Comparison of ENCODE assay signal across 7 mouse cellular contexts in the genomic region with DNA sequence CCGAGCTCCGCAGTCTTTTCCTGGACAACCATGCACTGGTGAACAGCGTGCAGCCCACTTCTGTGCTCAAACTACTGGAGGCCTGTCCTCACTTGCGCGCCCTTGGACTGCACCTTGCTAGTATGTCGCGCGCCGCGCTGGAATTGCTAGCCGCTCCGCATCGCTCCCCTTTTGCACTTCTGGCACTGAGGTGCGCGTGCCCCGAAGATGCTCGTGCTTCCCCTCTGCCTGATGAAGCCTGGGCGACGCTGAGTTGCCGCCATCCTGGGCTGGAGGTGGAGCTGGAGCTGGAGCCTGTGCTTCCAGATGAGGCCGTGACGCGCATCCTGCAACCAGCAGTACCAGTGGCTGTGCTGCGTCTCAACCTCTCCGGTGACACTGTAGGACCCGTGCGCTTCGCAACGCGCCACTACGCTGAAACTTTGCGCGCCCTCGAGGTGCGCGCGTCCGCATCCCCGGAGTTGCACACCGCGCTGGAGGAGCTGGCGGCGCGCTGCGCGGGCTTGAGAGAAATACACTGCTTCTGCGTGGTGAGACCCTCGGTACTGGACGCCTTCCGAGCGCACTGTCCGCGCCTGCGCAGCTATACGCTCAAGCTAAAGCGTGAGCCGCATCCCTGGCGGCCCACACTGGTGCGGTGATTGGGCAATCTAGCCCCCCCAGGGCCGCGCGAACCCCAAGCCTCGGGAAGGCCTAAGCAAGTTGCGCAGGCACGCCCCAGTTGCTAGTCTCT. TPM values are rescaled to one million over a fixed set of nuclear protein-coding genes. Genes with fewer than 3 reads are reported as not detected.
A peak's percentile ranks its signal among the peaks of the same experiment; 100 is the strongest.
DNase-seq lines count a peak whose midpoint lies in the region; ATAC-seq lines count a peak whose summit lies in the region.

No protein-coding gene starts in this region.

- peak overlapping the region; percentile 88 for H3K4me2 ChIP-seq in embryonic facial prominence, embryonic 14.5 days (ENCODE audit: low read depth, low read length)
- H3K4me2 ChIP-seq in hindbrain, embryonic 16.5 days (ENCODE audit: low read length): peak overlapping the region; percentile 92
- H3K4me2 ChIP-seq in limb, embryonic 11.5 days (ENCODE audit: low read depth, severe bottlenecking): peak overlapping the region; percentile 65
- peak overlapping the region; percentile 70 for H3K4me2 ChIP-seq in neural tube, embryonic 11.5 days (ENCODE audit: low read depth)

- H3K27me3 ChIP-seq in embryonic facial prominence, embryonic 14.5 days (replicated peaks; ENCODE audit: control insufficient read depth, insufficient read depth, low read length): peaks cover 86% of the 10 kb centered on the region
- H3K27me3 ChIP-seq in hindbrain, embryonic 16.5 days (replicated peaks; ENCODE audit: control insufficient read depth, insufficient read depth, low read length): peaks cover 58% of the 10 kb centered on the region
- peaks cover 81% of the 10 kb centered on the region for H3K27me3 ChIP-seq in limb, embryonic 11.5 days (ENCODE audit: control insufficient read depth, insufficient read depth, low read length)
- peaks cover 96% of the 10 kb centered on the region for H3K27me3 ChIP-seq in neural tube, embryonic 11.5 days (ENCODE audit: control insufficient read depth, insufficient read depth, low read length)

- under 1% methylated on average over 62 of the region's 65 CpGs for WGBS in embryonic facial prominence, embryonic 14.5 days
- WGBS in hindbrain, embryonic 16.5 days: 1% methylated on average over 65 of the region's 65 CpGs
- under 1% methylated on average over 65 of the region's 65 CpGs for WGBS in limb, embryonic 11.5 days
- WGBS in neural tube, embryonic 11.5 days: under 1% methylated on average over 63 of the region's 65 CpGs

- H3K36me3 ChIP-seq in embryonic facial prominence, embryonic 14.5 days (ENCODE audit: control insufficient read depth, insufficient read depth, low read length): no peaks in the 10 kb centered on the region
- no peaks in the 10 kb centered on the region for H3K36me3 ChIP-seq in hindbrain, embryonic 16.5 days (ENCODE audit: control insufficient read depth, insufficient read depth, low read length)
- no peaks in the 10 kb centered on the region; the same call in 1 of the 2 replicates for H3K36me3 ChIP-seq in limb, embryonic 11.5 days (ENCODE audit: control insufficient read depth, insufficient read depth, low read length)
- no peaks in the 10 kb centered on the region for H3K36me3 ChIP-seq in neural tube, embryonic 11.5 days (ENCODE audit: control insufficient read depth, insufficient read depth, low read length)

- peak overlapping the region; percentile 52 for H3K9ac ChIP-seq in embryonic facial prominence, embryonic 14.5 days (ENCODE audit: low read depth, low read length)
- peak overlapping the region; percentile 67 for H3K9ac ChIP-seq in hindbrain, embryonic 16.5 days (ENCODE audit: low read depth, low read length)
- H3K9ac ChIP-seq in limb, embryonic 11.5 days (ENCODE audit: low read length): peak overlapping the region; percentile 9; the same call in 1 of the 2 replicates
- H3K9ac ChIP-seq in neural tube, embryonic 11.5 days (ENCODE audit: low read length): no peak overlapping the region

- no peak overlapping the region for H3K27ac ChIP-seq in embryonic facial prominence, embryonic 14.5 days (replicated peaks; ENCODE audit: low read depth, low read length)
- H3K27ac ChIP-seq in hindbrain, embryonic 16.5 days (ENCODE audit: low read depth, low read length): peak overlapping the region; percentile 75
- H3K27ac ChIP-seq in limb, embryonic 11.5 days (replicated peaks; ENCODE audit: low read depth, low read length): no peak overlapping the region
- no peak overlapping the region for H3K27ac ChIP-seq in neural tube, embryonic 11.5 days (ENCODE audit: low read depth, low read length)

- peak overlapping the region; percentile 50 for H3K4me3 ChIP-seq in embryonic facial prominence, embryonic 14.5 days (ENCODE audit: low read depth, low read length)
- peak overlapping the region; percentile 56 for H3K4me3 ChIP-seq in hindbrain, embryonic 16.5 days (ENCODE audit: low read length)
- peak overlapping the region; percentile 32 for H3K4me3 ChIP-seq in limb, embryonic 11.5 days (ENCODE audit: low read depth, low read length)
- peak overlapping the region; percentile 41 for H3K4me3 ChIP-seq in neural tube, embryonic 11.5 days (ENCODE audit: low read depth, low read length)

- ATAC-seq in embryonic facial prominence, embryonic 14.5 days (ENCODE audit: low read depth): peak; percentile 82
- peak; percentile 90 for ATAC-seq in hindbrain, embryonic 16.5 days
- ATAC-seq in limb, embryonic 11.5 days (ENCODE audit: insufficient number of reproducible peaks, low FRiP score, low TSS enrichment, low read depth): peak; percentile 66
- peak; percentile 64 for ATAC-seq in neural tube, embryonic 11.5 days (ENCODE audit: insufficient read depth, low FRiP score, low TSS enrichment)

- DNase-seq in thymus, postnatal 4 days: peak; percentile 30
- DNase-seq in thymus, postnatal 36 days: no peak
- DNase-seq in embryonic facial prominence, embryonic 14.5 days (ENCODE audit: low spot score): peak; percentile 91
- peak; percentile 82 for DNase-seq in limb, embryonic 11.5 days (ENCODE audit: low spot score)
- peak; percentile 86 for DNase-seq in neural tube, embryonic 11.5 days (ENCODE audit: low spot score)
- DNase-seq in urinary bladder, postnatal 25 days (ENCODE audit: low spot score): no peak

- peaks cover 24% of the 10 kb centered on the region; the same call in 1 of the 2 replicates for H3K4me1 ChIP-seq in embryonic facial prominence, embryonic 14.5 days (ENCODE audit: control insufficient read depth, insufficient read depth, low read length)
- peaks cover 33% of the 10 kb centered on the region for H3K4me1 ChIP-seq in hindbrain, embryonic 16.5 days (ENCODE audit: control insufficient read depth, insufficient read depth, low read depth, low read length)
- peaks cover 24% of the 10 kb centered on the region for H3K4me1 ChIP-seq in limb, embryonic 11.5 days (ENCODE audit: control insufficient read depth, insufficient read depth, low read length)
- H3K4me1 ChIP-seq in neural tube, embryonic 11.5 days (ENCODE audit: control insufficient read depth, insufficient read depth, low read length): peaks cover 10% of the 10 kb centered on the region; the same call in 1 of the 2 replicates

- 0 out of 2 replicates have a peak, but pooled peaks cover 4% of the 10 kb centered on the region for H3K9me3 ChIP-seq in embryonic facial prominence, embryonic 14.5 days (ENCODE audit: control insufficient read depth, low read length)
- H3K9me3 ChIP-seq in hindbrain, embryonic 16.5 days (ENCODE audit: control insufficient read depth, low read length): no peaks in the 10 kb centered on the region; the same call in 1 of the 2 replicates
- H3K9me3 ChIP-seq in limb, embryonic 11.5 days (ENCODE audit: control insufficient read depth, low read length): peaks cover 3% of the 10 kb centered on the region; the same call in 1 of the 2 replicates
- no peaks in the 10 kb centered on the region; the same call in 1 of the 2 replicates for H3K9me3 ChIP-seq in neural tube, embryonic 11.5 days (ENCODE audit: control insufficient read depth, low read length)

RNA-seq across cellular contexts. Expression of gene Hsf4, which starts 1.1 kb away (rescaled TPM):
- 0.38 and 0.49 TPM in 2 replicates for polyA plus RNA-seq in embryonic facial prominence, embryonic 14.5 days (2014; fragmentation: Nextera tagmentation; extraction: Ambion mirVana)
- 0.80 and 1.2 TPM in 2 replicates for polyA plus RNA-seq in hindbrain, embryonic 16.5 days (2015; fragmentation: Nextera tagmentation; extraction: Ambion mirVana)
- polyA plus RNA-seq in limb, embryonic 11.5 days (2014; fragmentation: Nextera tagmentation; extraction: Ambion mirVana): not detected in 2 replicates
- not detected in 2 replicates for polyA plus RNA-seq in neural tube, embryonic 11.5 days (2014; fragmentation: Nextera tagmentation; extraction: Ambion mirVana)

RNA-seq across cellular contexts. Expression of gene Fbxl8, which starts 4.1 kb away (rescaled TPM):
- polyA plus RNA-seq in embryonic facial prominence, embryonic 14.5 days (2014; fragmentation: Nextera tagmentation; extraction: Ambion mirVana): 2.9 and 3.2 TPM in 2 replicates
- polyA plus RNA-seq in hindbrain, embryonic 16.5 days (2015; fragmentation: Nextera tagmentation; extraction: Ambion mirVana): 2.1 and 2.4 TPM in 2 replicates
- polyA plus RNA-seq in limb, embryonic 11.5 days (2014; fragmentation: Nextera tagmentation; extraction: Ambion mirVana): 1.2 and 1.3 TPM in 2 replicates
- polyA plus RNA-seq in neural tube, embryonic 11.5 days (2014; fragmentation: Nextera tagmentation; extraction: Ambion mirVana): 0.66 and 1.0 TPM in 2 replicates

RNA-seq across cellular contexts. Expression of gene Tradd, which starts 4.1 kb away (rescaled TPM):
- 21.1 and 23.3 TPM in 2 replicates for polyA plus RNA-seq in embryonic facial prominence, embryonic 14.5 days (2014; fragmentation: Nextera tagmentation; extraction: Ambion mirVana)
- polyA plus RNA-seq in hindbrain, embryonic 16.5 days (2015; fragmentation: Nextera tagmentation; extraction: Ambion mirVana): 20.7 and 21.5 TPM in 2 replicates
- 11.1 and 13.6 TPM in 2 replicates for polyA plus RNA-seq in limb, embryonic 11.5 days (2014; fragmentation: Nextera tagmentation; extraction: Ambion mirVana)
- 14.9 and 18.4 TPM in 2 replicates for polyA plus RNA-seq in neural tube, embryonic 11.5 days (2014; fragmentation: Nextera tagmentation; extraction: Ambion mirVana)

RNA-seq across cellular contexts. Expression of gene Nol3, which starts 7.4 kb away (rescaled TPM):
- polyA plus RNA-seq in embryonic facial prominence, embryonic 14.5 days (2014; fragmentation: Nextera tagmentation; extraction: Ambion mirVana): 5.3 and 5.4 TPM in 2 replicates
- polyA plus RNA-seq in hindbrain, embryonic 16.5 days (2015; fragmentation: Nextera tagmentation; extraction: Ambion mirVana): 6.2 TPM in 2 replicates
- 1.0 and 1.2 TPM in 2 replicates for polyA plus RNA-seq in limb, embryonic 11.5 days (2014; fragmentation: Nextera tagmentation; extraction: Ambion mirVana)
- polyA plus RNA-seq in neural tube, embryonic 11.5 days (2014; fragmentation: Nextera tagmentation; extraction: Ambion mirVana): 2.7 and 3.5 TPM in 2 replicates

RNA-seq across cellular contexts. Expression of gene B3gnt9, which starts 13.6 kb away (rescaled TPM):
- polyA plus RNA-seq in embryonic facial prominence, embryonic 14.5 days (2014; fragmentation: Nextera tagmentation; extraction: Ambion mirVana): 37.0 and 42.8 TPM in 2 replicates
- polyA plus RNA-seq in hindbrain, embryonic 16.5 days (2015; fragmentation: Nextera tagmentation; extraction: Ambion mirVana): 12.3 and 12.4 TPM in 2 replicates
- polyA plus RNA-seq in limb, embryonic 11.5 days (2014; fragmentation: Nextera tagmentation; extraction: Ambion mirVana): 2.4 and 3.4 TPM in 2 replicates
- polyA plus RNA-seq in neural tube, embryonic 11.5 days (2014; fragmentation: Nextera tagmentation; extraction: Ambion mirVana): 3.5 and 3.6 TPM in 2 replicates

Comparison
In these comparisons a context has a peak if more than half of its experiments do, and no peak if none do; other contexts are left out.
1. DNase-seq: peak in thymus, postnatal 4 days (single experiment), embryonic facial prominence, embryonic 14.5 days (single experiment), limb, embryonic 11.5 days (single experiment) and neural tube, embryonic 11.5 days (single experiment); none in thymus, postnatal 36 days (0 of 2) and urinary bladder, postnatal 25 days (single experiment).
2. Peak in every context shown above with its lines, with median percentiles within 50 percentile points of each other: ATAC-seq, H3K4me2 ChIP-seq and H3K4me3 ChIP-seq.